Mouse (Mus musculus) lung, adult 2 months (tissue): ENCODE data around the gene Prmt1. TPM values are rescaled to one million over a fixed set of nuclear protein-coding genes. Genes with fewer than 3 reads are reported as not detected.
A peak's percentile ranks its signal among the peaks of the same experiment; 100 is the strongest.

Source experiments
- DNase-seq: peaks from one replicate; pipeline ENCODE4 v3.0.0; 2022
- H3K4me1 ChIP-seq: fragments of 200-500 bp; 2 replicates; pipeline ENCODE4 v1.6.1; 2011; ENCODE audit warnings: low read length; ENCODE audit not compliant: control insufficient read depth, insufficient read depth
- H3K4me3 ChIP-seq: fragments of 200-500 bp; replicated peaks from 2 replicates; pipeline ENCODE3; 2011; ENCODE audit warnings: low read depth, mild to moderate bottlenecking, control low read depth, low read length; ENCODE audit errors: extremely low read depth
- CTCF ChIP-seq: fragments of 200-500 bp; IDR thresholded peaks from 2 replicates; pipeline ENCODE4 v1.5.1; 2011; ENCODE audit warnings: mild to moderate bottlenecking, low read length, control low read depth; ENCODE audit not compliant: insufficient read depth
- POLR2A ChIP-seq: fragments of 200-500 bp; IDR thresholded peaks from 2 replicates; pipeline ENCODE4 v1.6.1; 2011; ENCODE audit warnings: low read depth, mild to moderate bottlenecking, control low read depth, low read length, borderline replicate concordance; ENCODE audit errors: extremely low read depth
- WGBS: fragments of 180-500 bp; shearing (Covaris S2); methylation state at CpG from one replicate; pipeline ENCODE4 v1.1.7; 2018; 5-methylcytosine and 5-hydroxymethylcytosine counted together
- polyA plus RNA-seq: library from polyadenylated mRNA; depleted of rRNA; stranded (reverse); fragments of >200 nt; gene quantifications from 2 replicates; pipeline ENCODE4 v1.2.3, GENCODE M21; 2012

Gene Prmt1
- polyA plus RNA-seq, 1 experiment: 97.7 TPM

GRCm38 (mm10) chr7:44956266-44956665 is 30.1 kb downstream of the Prmt1 start:
- WGBS: 63% methylated on average over 6 of the region's 6 CpGs
- no peak for DNase-seq
- no peak overlapping the region for H3K4me3 ChIP-seq
- H3K4me1 ChIP-seq: peaks cover 3% of the 10 kb centered on the region; the same call in 1 of the 2 replicates
- TF ChIP-seq POLR2A (no peak), CTCF (no peak)

DNA sequence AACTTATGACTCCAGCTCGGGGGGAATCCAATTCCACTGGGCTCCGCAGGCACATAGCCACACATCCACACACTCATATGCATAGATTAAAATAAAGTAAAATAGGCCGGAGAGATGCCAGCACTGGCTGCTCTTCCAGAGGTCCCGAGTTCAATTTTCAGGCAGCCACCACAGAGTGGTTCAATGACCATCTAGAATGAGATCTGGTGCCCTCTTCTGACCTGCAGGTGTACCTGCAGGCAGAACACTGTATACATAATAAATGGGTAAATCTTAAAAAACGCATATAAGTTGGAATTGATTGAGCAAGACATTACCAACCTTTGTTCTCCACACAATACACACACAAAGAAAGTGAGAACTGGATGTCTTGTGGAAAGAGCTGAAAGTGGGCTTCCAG is 30.7 kb downstream of the Prmt1 start:
- 34% methylated on average over 5 of the region's 5 CpGs for WGBS
- peaks cover 3% of the 10 kb centered on the region; the same call in 1 of the 2 replicates for H3K4me1 ChIP-seq
- DNase-seq: no peak

GRCm38 (mm10) chr7:44954091-44954885 is 32.1 kb downstream of the Prmt1 start:
- no peak overlapping the region for H3K4me3 ChIP-seq
- no peak for DNase-seq
- 74% methylated on average over 12 of the region's 12 CpGs for WGBS
- TF ChIP-seq CTCF (no peak), POLR2A (no peak)
- peaks cover 3% of the 10 kb centered on the region; the same call in 1 of the 2 replicates for H3K4me1 ChIP-seq

More for the DNA sequence above, 30.7 kb downstream of the Prmt1 start:
- TF ChIP-seq POLR2A (no peak), CTCF (peak; percentile 30; the same call in 1 of the 2 replicates)
- no peak overlapping the region for H3K4me3 ChIP-seq

DNA sequence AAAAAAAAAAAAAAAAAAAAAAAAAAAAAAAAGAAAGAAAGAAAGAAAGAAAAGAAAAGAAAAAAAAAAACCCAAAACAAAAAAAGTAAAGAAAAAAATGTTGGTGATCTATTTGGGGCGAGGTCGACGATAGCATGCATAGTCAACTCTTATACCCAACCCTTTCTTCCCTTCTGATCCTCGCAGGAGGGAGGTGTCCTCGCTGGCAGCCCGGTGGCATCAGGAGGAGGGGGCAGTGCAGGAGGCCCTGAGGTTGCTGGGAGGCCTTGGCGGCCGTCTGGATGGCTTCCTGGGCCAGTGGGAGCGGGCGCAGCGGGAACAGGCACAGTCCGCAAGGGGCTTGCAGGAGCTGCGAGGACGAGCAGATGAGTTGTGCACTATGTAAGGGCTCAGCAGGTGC is 32.8 kb downstream of the Prmt1 start:
- Histone ChIP-seq H3K4me1 (peaks cover 3% of the 10 kb centered on the region; the same call in 1 of the 2 replicates), H3K4me3 (no peak overlapping the region)
- no peak for DNase-seq
- TF ChIP-seq POLR2A (no peak), CTCF (no peak)
- WGBS: 67% methylated on average over 14 of the region's 14 CpGs

DNA sequence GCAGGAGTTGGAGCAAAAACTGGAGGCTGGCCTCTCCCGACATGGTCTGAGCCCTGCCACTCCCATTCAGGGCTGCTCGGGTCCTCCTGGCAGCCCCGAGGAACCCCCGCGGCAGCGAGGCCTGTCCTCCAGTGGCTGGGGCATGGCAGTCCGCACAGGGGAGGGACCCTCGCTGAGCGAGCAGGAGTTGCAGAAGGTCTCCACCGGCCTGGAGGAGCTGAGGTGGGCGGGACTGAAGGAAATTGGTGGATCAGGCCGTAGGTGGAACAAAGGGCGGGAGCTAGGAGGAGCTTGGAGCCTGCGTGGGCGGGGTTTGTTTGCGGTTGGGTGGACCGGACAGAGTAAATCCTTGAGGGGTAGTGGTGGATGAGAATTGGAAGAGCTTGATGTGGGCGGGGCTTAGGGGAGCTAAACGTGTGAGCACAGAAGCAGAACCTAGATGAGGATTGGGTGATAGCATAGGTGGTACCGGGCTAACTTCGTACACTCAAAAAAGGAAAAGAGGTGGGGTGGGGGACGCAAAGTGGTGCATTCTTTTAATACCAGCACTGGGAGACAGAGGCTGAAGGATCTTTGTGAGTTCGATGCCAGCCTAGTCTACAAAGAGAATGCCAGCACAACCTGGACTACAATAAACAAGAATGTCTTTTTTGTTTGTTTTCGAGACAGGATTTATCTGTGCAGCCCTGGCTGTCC is 33.6 kb downstream of the Prmt1 start:
- WGBS: 5% methylated on average over 24 of the region's 24 CpGs
- TF ChIP-seq POLR2A (peak; percentile 71; the same call in 1 of the 2 replicates), CTCF (no peak)
- DNase-seq: peak; percentile 92
- H3K4me1 ChIP-seq: peaks cover 3% of the 10 kb centered on the region; the same call in 1 of the 2 replicates
- peak overlapping the region; percentile 52 for H3K4me3 ChIP-seq

- peak; percentile 77 for DNase-seq
- Histone ChIP-seq H3K4me3 (peak overlapping the region; percentile 65), H3K4me1 (peaks cover 3% of the 10 kb centered on the region; the same call in 1 of the 2 replicates)
- WGBS: 2% methylated on average over 10 of the region's 10 CpGs
- no peak for TF ChIP-seq CTCF
- peak; percentile 61; the same call in 1 of the 2 replicates for TF ChIP-seq POLR2A
Measured at GRCm38 (mm10) chr7:44951960-44952359, 34.4 kb downstream of the Prmt1 start.

DNA sequence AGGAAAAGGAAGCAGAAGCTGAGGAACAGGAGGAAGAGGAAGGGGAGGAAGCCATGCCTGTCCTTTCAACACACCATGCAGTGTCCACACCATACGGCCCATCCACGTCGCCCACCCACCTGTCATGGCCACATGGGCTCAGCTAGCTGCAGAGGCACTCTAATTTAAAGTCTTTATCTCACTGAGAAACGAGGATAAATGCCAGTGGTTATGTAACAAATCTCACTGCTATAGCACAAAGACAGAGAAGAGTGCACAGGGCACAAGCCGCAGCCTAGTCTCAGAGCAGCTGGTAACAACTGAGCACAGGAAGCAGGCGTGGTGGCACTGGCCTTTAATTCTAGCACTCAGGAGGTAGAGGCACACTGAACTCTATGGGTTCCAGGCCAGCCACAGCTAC is 36.4 kb downstream of the Prmt1 start:
- TF ChIP-seq POLR2A (no peak), CTCF (no peak)

GRCm38 (mm10) chr7:44942904-44943303 is 43.5 kb downstream of the Prmt1 start, which contains the start of gene Tsks:
TSS of gene Tsks (plus strand) at chr7:44943204.
- no peak for TF ChIP-seq POLR2A
- TF ChIP-seq CTCF: no peak
- Histone ChIP-seq H3K4me3 (no peak within 1 kb of the TSS), H3K4me1 (no peaks in the 10 kb centered on the region)
- WGBS: 75% methylated on average over 7 of the region's 7 CpGs
- no peak for DNase-seq

More for the DNA sequence above, 36.4 kb downstream of the Prmt1 start:
- DNase-seq: no peak
- 52% methylated on average over 6 of the region's 6 CpGs for WGBS
- Histone ChIP-seq H3K4me3 (no peak overlapping the region), H3K4me1 (peaks cover 3% of the 10 kb centered on the region; the same call in 1 of the 2 replicates)

DNA sequence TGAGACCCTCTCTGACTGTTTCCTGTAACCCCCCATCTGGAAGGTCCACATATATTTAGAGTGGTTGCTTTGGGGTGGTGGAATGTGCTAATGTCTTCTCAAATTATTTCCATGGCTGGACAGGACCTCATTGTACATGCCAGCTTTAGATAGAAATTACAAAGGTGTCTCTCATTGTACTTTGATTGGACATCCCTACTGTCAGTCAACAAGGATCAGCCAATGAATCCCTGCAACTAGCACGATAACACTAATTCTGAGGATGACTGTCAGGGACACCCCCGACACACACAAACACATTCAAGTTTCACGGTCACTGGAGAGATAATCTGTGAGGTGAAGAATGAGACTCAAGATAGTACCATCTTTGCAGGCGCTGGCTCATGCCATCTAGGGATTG is 47.7 kb downstream of the Prmt1 start:
- no peaks in the 10 kb centered on the region for H3K4me1 ChIP-seq
- TF ChIP-seq POLR2A (no peak), CTCF (no peak)
- 86% methylated on average over 4 of the region's 4 CpGs for WGBS
- no peak for DNase-seq
- no peak overlapping the region for H3K4me3 ChIP-seq
